Mouse (Mus musculus): ENCODE data around the gene Carf. TPM values are rescaled to one million over a fixed set of nuclear protein-coding genes. Genes with fewer than 3 reads are reported as not detected.

The Carf gene
- total RNA-seq, 2 experiments from 2014 or later = 23.6 to 24.0 TPM

DNA sequence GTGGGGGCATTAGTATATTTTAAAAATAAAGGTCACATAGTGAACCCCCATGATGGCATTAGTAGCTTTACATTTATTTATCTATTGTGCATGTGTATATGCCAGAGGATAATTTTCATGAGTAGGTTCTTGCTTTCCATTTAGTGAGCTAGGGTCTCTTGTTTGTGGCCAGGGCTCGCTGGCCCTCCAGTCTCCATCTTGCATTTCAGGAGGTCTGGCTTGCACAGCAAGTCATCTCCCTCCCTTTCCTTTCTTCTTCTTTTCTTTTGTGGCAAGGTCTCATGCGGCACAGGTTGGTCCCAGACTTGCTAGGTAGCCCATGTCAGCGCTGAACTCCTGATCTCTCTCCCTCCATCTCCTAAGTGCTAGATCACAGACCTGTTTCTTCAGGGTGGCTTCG is 81.3 kb downstream of the Carf start:
- DNase-seq (ENCODE audit: low spot score in 2 of 2) = no peak

DNA sequence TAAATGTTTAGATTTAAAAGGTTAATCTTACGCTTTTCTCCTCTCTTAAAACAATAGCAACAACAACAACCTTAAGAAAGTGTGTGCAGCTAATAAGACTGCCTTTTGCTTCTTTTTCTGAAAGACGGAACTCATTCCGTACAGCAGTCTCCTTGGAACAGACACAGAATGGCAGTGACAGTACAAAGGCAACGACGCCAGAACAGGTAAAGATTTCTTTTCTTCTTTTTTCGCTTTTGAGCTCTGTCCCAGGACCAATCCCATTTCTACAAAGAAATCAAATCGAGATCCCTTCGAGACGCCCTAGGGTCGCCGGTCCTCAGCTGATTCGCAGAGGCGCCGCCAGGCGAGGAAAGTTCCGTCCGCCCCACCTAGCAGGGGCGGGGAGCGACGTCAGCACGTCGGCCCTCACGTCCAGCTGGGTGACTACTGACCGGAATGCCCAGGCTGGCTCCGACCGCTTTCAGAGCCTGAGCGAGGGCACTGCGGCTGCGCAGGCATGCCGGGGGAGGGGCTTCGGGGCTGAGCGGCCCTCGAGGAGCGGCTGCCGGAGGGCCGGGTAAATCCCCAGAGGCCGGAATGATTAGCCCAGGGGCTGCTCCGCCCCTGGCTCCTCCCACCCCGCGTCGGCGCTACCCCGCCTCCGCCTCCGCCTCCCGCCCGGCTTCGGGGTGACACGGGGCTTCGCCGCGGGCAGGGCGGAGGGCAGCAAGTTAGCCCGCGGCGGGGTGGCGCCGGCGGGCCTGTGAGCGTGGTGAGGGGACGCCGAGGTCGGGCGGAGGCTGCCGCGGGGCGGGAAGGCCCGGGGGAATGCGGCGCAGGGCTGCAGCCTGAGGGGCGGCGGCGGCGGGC is 82.1 kb downstream of the Carf start, which contains the start of gene Nbeal1:
TSS of gene Nbeal1 (plus strand) at position 668 of the 852 bp plus-strand sequence.
- peak; percentile 98 to 99 for DNase-seq (ENCODE audit: low spot score in 2 of 2)

DNA sequence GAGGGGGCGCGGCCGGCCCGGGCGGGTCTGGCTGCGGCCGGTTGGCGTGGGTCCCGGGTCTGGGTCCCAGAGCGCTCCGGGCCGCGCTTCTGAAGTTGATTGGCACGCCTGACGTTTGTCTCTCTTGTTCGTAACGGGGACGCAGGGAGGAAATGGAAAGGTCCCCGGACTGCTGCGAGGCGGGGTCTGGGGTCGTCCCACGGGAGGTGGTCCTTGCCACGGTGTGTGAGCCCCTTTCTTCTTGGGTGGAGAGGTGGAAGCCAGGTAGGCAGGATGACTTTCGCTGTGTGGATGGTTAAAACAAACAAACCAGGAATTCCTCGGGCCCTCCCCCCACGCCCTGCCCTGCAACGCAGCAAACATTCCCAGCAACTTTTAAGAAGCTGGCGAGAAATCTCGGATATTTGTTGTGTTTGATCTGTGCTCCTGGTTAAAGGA is 82.8 kb downstream of the Carf start:
- peak; percentile 12 to 13 for DNase-seq (ENCODE audit: low spot score in 2 of 2)

DNA sequence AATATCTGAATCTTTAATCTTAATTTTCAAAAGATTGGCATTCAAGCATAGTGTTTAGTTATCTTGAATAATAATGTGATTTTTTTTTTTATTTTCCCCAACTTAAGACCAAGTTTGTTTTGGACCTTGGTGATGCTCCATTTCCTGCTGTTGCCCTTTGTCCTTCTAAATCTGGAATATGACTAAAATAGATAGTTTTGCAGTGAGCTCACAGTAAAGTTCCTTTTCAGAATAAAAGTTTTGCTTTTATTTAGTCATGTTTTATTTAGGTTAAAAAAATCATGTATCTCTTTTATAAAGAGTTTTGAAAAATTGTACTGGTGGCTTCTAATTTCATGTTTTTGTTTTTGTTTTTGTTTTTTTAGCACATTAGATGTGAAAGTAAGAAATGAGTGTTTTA is 90.4 kb downstream of the Carf start:
- no peak for DNase-seq (ENCODE audit: low spot score in 2 of 2)

DNA sequence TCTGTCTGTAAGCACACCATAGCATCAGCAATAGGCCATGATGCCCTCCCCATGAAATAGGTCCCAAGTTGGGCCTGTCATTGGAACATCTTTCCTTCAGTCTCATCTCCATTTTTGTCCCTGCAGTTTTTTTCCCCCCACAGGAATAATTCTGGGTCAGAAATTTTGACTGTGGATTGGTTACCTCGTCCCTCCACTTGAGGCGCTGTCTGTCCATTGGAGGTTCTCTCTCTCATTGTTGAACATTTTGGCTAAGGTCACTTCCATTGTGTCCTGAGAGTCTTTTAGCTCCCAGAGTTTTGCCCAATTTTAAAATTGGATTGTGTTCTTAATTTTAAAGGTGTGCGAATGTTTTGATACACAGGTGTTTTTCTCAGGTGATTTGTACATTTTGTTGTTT is 98.8 kb downstream of the Carf start:
- DNase-seq (ENCODE audit: low spot score in 2 of 2) = no peak

DNA sequence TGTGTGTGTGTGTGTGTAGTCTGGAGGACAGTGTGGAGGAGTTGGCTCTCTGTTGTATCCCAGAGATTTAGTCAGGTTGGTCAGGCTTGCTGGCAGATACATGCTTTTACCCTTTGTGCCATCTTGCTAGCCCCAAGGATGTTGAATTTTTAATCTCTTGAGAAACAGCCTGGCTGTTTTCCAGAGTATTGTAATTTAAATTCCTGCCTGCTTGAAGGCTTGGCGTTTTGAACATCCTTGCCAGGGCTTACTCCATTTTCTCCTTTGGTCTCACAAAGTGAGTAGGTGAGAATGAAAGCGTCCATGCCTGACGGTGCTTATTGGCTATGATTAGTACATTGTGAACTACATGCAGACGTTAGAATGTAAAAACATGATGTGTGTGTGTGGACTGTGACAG is 101.0 kb downstream of the Carf start:
- DNase-seq (ENCODE audit: low spot score in 2 of 2) = no peak

Other genes starting within 250 kb of the Carf start
- gene Fam117b, start 185.2 kb upstream of the Carf start, total RNA-seq (2021) = 10 to 100 TPM; 55.5 to 56.7 TPM
- 10 to 100 TPM; 37.9 to 40.2 TPM for gene Ica1l, start 55.1 kb upstream of the Carf start, total RNA-seq (2021)
- gene Wdr12, start 398 bp downstream of the Carf start, total RNA-seq (2021) = 10 to 100 TPM; 32.1 to 32.8 TPM
- gene Nbeal1, start 82.4 kb downstream of the Carf start, total RNA-seq (2021) = 10 to 100 TPM; 26.2 to 26.5 TPM
- 1 to 10 TPM; 8.9 to 9.9 TPM for gene Cyp20a1, start 245.1 kb downstream of the Carf start, total RNA-seq (2021)

All from left cerebral cortex, adult 18-20 months (tissue).